Mouse (Mus musculus): Measurements from ENCODE around the gene Wasf2. TPM values are rescaled to one million over a fixed set of nuclear protein-coding genes. Genes with fewer than 3 reads are reported as not detected.

Gene Wasf2
- total RNA-seq, 2 experiments from 2014 or later: 34.9 to 35.6 TPM

GRCm38 (mm10) chr4:133118775-133119375 is 11.4 kb upstream of the Wasf2 start:
- intact Hi-C loops (cut with DNase I): no loop called here
- DNase-seq: no peak
- no peak for TF ChIP-seq CTCF (IDR thresholded peaks at IDR 0.05)
- Histone ChIP-seq H3K4me3 (no peak overlapping the region), H3K27ac (peak overlapping the region; percentile 90)

GRCm38 (mm10) chr4:133119579-133119978 is 10.7 kb upstream of the Wasf2 start:
- Histone ChIP-seq H3K4me3 (no peak overlapping the region), H3K27ac (peak overlapping the region; percentile 20; the same call in 1 of the 2 replicates)
- TF ChIP-seq CTCF (IDR thresholded peaks at IDR 0.05): no peak
- intact Hi-C loops (cut with DNase I): no loop called here
- DNase-seq: no peak

- Histone ChIP-seq H3K4me3 (no peak overlapping the region), H3K27ac (peak overlapping the region; percentile 67)
- intact Hi-C loops (cut with DNase I): no loop called here
- TF ChIP-seq CTCF (IDR thresholded peaks at IDR 0.05): no peak
- DNase-seq: peak; percentile 14
Measured at GRCm38 (mm10) chr4:133120833-133121321, 9.4 kb upstream of the Wasf2 start.

- H3K27ac ChIP-seq: peak overlapping the region; percentile 68
Measured at GRCm38 (mm10) chr4:133121416-133121815, 8.9 kb upstream of the Wasf2 start.

GRCm38 (mm10) chr4:133121974-133122637 is 8.2 kb upstream of the Wasf2 start:
- intact Hi-C loops (cut with DNase I): no loop called here
- H3K4me3 ChIP-seq: no peak overlapping the region
- H3K27ac ChIP-seq: peak overlapping the region; percentile 68
- TF ChIP-seq CTCF (IDR thresholded peaks at IDR 0.05): no peak
- peak; percentile 15 for DNase-seq

More at GRCm38 (mm10) chr4:133121416-133121815, 8.9 kb upstream of the Wasf2 start:
- peak; percentile 11 for DNase-seq
- intact Hi-C loops (cut with DNase I): no loop called here
- no peak for TF ChIP-seq CTCF (IDR thresholded peaks at IDR 0.05)
- H3K4me3 ChIP-seq: no peak overlapping the region

GRCm38 (mm10) chr4:133127079-133127478 is 3.2 kb upstream of the Wasf2 start:
- H3K4me3 ChIP-seq: no peak overlapping the region
- TF ChIP-seq CTCF (IDR thresholded peaks at IDR 0.05): no peak
- no peak for DNase-seq
- no peak overlapping the region for H3K27ac ChIP-seq
- intact Hi-C loops (cut with DNase I): no loop called here

GRCm38 (mm10) chr4:133127894-133128293 is 2.4 kb upstream of the Wasf2 start:
- no peak for TF ChIP-seq CTCF (IDR thresholded peaks at IDR 0.05)
- no peak for DNase-seq
- intact Hi-C loops (cut with DNase I): no loop called here
- Histone ChIP-seq H3K4me3 (no peak overlapping the region), H3K27ac (peak overlapping the region; percentile 16; the same call in 1 of the 2 replicates)

GRCm38 (mm10) chr4:133129391-133129790 is 914 bp upstream of the Wasf2 start:
- peak overlapping the region; percentile 97 for H3K4me3 ChIP-seq
- DNase-seq: no peak
- intact Hi-C loops (cut with DNase I): no loop called here
- TF ChIP-seq CTCF (IDR thresholded peaks at IDR 0.05): no peak
- H3K27ac ChIP-seq: peak overlapping the region; percentile 94

GRCm38 (mm10) chr4:133130890-133131741 is 811 bp downstream of the Wasf2 start:
- H3K27ac ChIP-seq: peak overlapping the region; percentile 94
- intact Hi-C loops (cut with DNase I): loop anchor here (5.0 kb wide), 1 partner anchor 66 kb away; no protein-coding TSS in a partner anchor
- no peak for DNase-seq
- peak overlapping the region; percentile 97 for H3K4me3 ChIP-seq
- no peak for TF ChIP-seq CTCF (IDR thresholded peaks at IDR 0.05)

- intact Hi-C loops (cut with DNase I): loop anchor here (2.0 to 5.0 kb wide), 2 partner anchors 43 to 65 kb away; no protein-coding TSS in a partner anchor
- Histone ChIP-seq H3K27ac (peak overlapping the region; percentile 94), H3K4me3 (peak overlapping the region; percentile 97)
- DNase-seq: peak; percentile 50
- no peak for TF ChIP-seq CTCF (IDR thresholded peaks at IDR 0.05)
Measured at GRCm38 (mm10) chr4:133132027-133132426, 1.7 kb downstream of the Wasf2 start.

GRCm38 (mm10) chr4:133136946-133137345 is 6.6 kb downstream of the Wasf2 start:
- intact Hi-C loops (cut with DNase I): no loop called here
- no peak for DNase-seq
- no peak overlapping the region for H3K27ac ChIP-seq
- no peak for TF ChIP-seq CTCF (IDR thresholded peaks at IDR 0.05)
- no peak overlapping the region for H3K4me3 ChIP-seq

GRCm38 (mm10) chr4:133138971-133139370 is 8.7 kb downstream of the Wasf2 start:
- Histone ChIP-seq H3K4me3 (no peak overlapping the region), H3K27ac (peak overlapping the region; percentile 43; the same call in 1 of the 2 replicates)
- intact Hi-C loops (cut with DNase I): no loop called here
- no peak for TF ChIP-seq CTCF (IDR thresholded peaks at IDR 0.05)
- no peak for DNase-seq

Measured in gastrocnemius, adult 2 months (tissue).